Mouse (Mus musculus): ENCODE results near the gene C2cd5. TPM values are rescaled to one million over a fixed set of nuclear protein-coding genes. Genes with fewer than 3 reads are reported as not detected.
"Not testable (repeated sequence)": the region's sequence is repeated elsewhere in the genome, so short reads cannot be mapped to it uniquely, and the experiment has no call there.

C2cd5 gene
- total RNA-seq (2018; cell fraction: chromatin; rRNA removed), result 100 to 1,000 TPM in 12 of 26 experiments, 10 to 100 TPM in 13, 1 to 10 TPM in 1; 9.9 to 146 (median 94.4) TPM
- total RNA-seq (2018; cell fraction: cytosol; rRNA removed), result 10 to 100 TPM in 10 of 26 experiments, 1 to 10 TPM in 16; 4.9 to 12.5 (median 9.6) TPM
- total RNA-seq (2018; cell fraction: nucleus; rRNA removed), result 10 to 100 TPM in 24 of 26 experiments, 1 to 10 TPM in 2; 8.0 to 85.6 (median 46.4) TPM
- polyA plus RNA-seq (2018), result 7.0 to 8.0 TPM (median 7.1 TPM) in 3 replicates

DNA sequence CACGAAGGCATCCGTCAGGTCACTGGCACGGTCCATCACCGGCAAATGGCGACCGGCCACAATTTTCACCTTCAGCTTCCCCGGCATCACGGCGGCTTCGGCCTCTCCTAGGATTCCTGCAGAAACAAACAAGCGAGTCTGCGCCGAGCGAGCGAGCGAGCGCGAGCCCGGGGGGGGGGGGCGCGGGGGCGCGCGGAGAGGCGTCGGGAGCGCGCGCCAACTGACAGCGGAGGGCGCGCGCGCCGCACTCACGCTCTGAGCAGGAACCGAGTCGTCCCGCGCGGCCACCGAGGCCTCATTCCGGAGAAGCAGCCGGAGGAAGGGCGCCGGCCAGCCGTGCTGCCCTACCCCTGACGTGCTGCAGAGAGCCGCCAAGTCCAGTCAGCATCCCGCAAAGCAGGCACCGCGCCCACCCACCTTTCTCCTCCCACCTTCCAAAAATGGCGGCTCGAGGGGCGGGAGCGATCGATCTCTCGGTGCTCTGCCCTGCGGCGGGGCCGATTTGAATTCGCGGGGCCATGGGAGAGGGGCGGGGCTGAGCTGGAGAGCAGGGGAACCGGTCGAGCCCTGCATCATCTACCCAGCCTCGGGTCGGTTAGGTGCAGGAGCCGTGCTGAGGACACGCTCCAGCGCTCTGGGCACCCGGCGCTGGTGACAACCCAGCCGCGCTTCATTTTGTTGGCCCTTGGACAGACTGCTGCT is at the start of gene C2cd5:
TSS of gene C2cd5 (minus strand) at position 461 of the 702 bp plus-strand sequence.
- under 1% methylated on average over 54 of the region's 75 CpGs for WGBS (ENCODE audit: missing documents)
- 0 out of 2 replicates have a peak within 1 kb of the TSS, but pooled peaks have one; percentile 13 for H3K27ac ChIP-seq
- H3K4me3 ChIP-seq (ENCODE audit: inconsistent target), result peak within 1 kb of the TSS; percentile 52
- peaks cover 27% of the 10 kb centered on the region for H3K79me2 ChIP-seq (ENCODE audit: inconsistent target)
- no peaks in the 10 kb centered on the region for H3K36me3 ChIP-seq (ENCODE audit: inconsistent target)

DNA sequence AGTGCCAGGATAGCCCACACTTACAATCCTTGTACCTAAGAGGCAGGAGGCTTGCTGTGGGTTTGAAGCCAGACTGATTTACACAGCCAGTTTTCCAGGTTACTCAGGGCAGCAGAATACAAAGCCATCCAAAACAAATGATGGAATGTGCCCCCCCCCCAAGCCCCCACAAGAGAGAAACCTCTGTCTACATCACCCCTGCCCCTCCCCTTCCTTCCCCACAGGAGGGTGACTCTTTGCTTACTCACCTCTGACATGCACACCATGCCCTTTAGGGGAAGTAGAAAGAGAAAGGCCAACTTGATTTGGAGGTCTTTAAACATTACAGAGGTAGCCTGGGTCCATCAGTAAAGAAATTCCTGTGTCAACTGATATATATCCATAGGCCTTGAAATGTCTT is 48.9 kb upstream of the C2cd5 start:
- Histone ChIP-seq H3K4me3 (ENCODE audit: inconsistent target) (no peak overlapping the region), H3K79me2 (ENCODE audit: inconsistent target) (no peaks in the 10 kb centered on the region), H3K36me3 (ENCODE audit: inconsistent target) (no peaks in the 10 kb centered on the region), H3K27ac (no peak overlapping the region)

DNA sequence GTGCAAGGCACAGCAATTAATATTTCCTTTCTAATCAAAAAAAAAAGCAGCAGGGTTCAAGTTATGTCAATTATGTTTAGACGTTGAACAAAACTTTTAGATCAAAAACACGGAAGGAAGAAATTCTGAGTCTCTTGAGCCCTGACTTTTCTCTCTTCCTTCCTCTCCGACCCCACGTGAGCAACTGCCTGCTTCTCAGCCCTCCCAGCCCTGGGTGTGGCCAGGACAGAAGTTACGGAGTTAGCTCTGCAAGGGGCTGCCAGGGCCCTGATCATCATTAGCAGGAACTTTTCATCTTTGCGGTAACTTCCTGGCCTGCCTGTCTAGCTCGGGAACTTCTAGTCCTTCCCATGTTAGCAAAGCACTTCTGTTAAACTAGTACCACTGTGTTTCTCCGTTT is 46.8 kb upstream of the C2cd5 start:
- Histone ChIP-seq H3K36me3 (ENCODE audit: inconsistent target) (no peaks in the 10 kb centered on the region), H3K27ac (peak overlapping the region; percentile 70), H3K79me2 (ENCODE audit: inconsistent target) (no peaks in the 10 kb centered on the region), H3K4me3 (ENCODE audit: inconsistent target) (peak overlapping the region; percentile 32)
- WGBS (ENCODE audit: missing documents), result 0% methylated on average over 8 of the region's 8 CpGs

DNA sequence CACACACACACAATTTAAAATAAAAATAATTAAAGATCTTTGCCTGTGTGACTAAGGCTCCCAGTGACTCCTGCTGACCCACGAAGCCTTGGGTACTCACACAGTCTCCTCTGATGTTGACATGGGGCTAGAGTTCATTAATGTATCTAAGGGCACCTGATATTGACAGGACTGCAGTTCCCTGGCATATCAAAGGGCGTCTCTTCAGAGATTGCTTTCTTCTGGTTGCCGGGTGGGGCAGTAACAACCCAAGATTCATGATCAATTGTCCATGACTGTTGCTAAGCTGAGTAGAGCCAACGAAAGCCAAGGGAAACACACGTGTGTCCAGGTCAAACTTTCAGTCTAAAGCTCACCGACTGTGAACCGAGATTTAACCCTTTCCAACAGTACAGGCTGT is 45.1 kb upstream of the C2cd5 start:
- Histone ChIP-seq H3K79me2 (ENCODE audit: inconsistent target) (no peaks in the 10 kb centered on the region), H3K4me3 (ENCODE audit: inconsistent target) (no peak overlapping the region), H3K36me3 (ENCODE audit: inconsistent target) (no peaks in the 10 kb centered on the region), H3K27ac (no peak overlapping the region)
- 89% methylated on average over 7 of the region's 7 CpGs for WGBS (ENCODE audit: missing documents)

DNA sequence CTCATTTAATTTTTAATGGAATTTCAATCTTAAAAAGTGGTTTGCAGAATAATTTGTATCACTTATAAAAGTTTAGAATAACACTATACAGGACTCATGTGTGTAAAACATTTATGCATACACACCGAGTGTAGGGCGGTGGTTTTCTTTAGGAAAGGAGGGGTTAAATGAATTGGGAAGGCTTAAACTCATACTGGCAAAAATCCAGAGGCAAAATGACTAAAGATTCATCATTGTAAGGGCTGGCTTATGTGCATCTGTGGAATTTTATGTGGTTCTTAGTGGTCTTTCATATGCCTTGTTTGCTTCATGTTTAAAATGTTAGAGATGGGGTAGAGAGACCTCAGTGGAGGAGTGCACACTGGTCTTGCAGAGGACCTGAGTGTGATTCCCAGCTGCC is 44.6 kb upstream of the C2cd5 start:
- Histone ChIP-seq H3K79me2 (ENCODE audit: inconsistent target) (no peaks in the 10 kb centered on the region), H3K36me3 (ENCODE audit: inconsistent target) (no peaks in the 10 kb centered on the region), H3K27ac (no peak overlapping the region), H3K4me3 (ENCODE audit: inconsistent target) (no peak overlapping the region)
- 96% methylated on average over 2 of the region's 2 CpGs for WGBS (ENCODE audit: missing documents)

DNA sequence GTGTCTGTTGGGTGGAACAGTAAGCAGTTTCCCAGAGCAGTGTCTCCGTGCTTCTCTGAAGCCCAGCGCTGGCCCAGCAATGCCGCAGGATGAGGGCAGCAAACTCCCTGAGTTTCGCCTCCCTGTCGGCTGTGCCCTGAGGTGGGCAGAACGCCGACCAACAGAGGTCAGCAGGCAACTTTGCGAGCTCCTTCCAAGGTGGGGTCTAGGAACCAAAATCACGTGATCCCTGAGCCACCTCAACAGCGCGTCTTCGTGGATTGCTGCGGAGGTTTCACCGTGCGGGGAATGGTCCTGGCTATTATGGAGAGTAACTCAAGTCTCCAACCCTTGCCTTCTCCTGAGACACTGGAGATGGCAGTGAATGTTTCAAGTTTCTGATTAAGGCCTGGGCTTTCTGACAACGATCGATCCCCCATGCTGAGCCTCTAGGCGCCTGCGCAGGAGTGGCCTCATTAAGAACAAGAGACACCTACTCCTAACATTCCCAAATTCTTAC is 43.9 kb upstream of the C2cd5 start:
- no peak overlapping the region for H3K27ac ChIP-seq
- no peaks in the 10 kb centered on the region for H3K79me2 ChIP-seq (ENCODE audit: inconsistent target)
- no peaks in the 10 kb centered on the region for H3K36me3 ChIP-seq (ENCODE audit: inconsistent target)
- WGBS (ENCODE audit: missing documents), result 76% methylated on average over 19 of the region's 19 CpGs
- H3K4me3 ChIP-seq (ENCODE audit: inconsistent target), result no peak overlapping the region

DNA sequence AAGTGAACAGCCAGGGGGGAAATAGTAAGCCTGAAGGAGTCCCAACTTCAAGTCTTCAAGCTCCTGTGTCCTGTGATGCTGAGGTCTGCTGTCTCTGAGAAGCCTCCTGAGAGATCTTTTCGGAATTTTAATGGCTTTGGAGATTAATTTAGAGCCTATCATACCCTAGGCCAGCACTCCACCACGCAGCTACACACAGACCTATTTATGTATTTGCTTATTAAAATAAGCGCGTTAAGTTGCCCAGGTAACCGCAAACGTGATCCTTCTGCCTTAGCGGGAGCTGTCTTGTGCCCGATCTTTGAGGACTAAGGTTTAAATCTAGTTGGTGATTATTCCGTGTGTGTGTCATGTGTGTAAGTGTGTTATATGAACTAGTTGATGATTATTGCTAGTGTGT is 43.4 kb upstream of the C2cd5 start:
- H3K27ac ChIP-seq, result no peak overlapping the region
- H3K79me2 ChIP-seq (ENCODE audit: inconsistent target), result no peaks in the 10 kb centered on the region
- no peaks in the 10 kb centered on the region for H3K36me3 ChIP-seq (ENCODE audit: inconsistent target)
- no peak overlapping the region for H3K4me3 ChIP-seq (ENCODE audit: inconsistent target)
- 95% methylated on average over 9 of the region's 9 CpGs for WGBS (ENCODE audit: missing documents)

DNA sequence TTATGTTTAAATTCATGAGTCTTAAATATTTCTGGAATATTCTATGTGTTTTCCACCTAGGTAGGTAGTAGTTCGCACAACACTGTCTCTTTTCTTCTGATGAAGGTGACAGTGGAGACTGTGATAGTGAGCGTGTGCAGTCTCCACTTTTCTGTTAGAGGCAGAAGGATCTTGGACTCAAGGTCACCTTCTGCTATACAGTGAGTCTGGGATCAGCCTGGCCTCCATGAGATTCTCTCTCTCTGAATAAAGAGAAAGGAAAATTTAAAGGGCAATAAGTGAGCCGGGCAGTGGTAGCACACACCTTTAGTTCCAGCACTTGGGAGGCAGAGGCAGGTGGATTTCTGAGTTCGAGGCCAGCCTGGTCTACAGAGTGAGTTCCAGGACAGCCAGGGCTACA is 42.9 kb upstream of the C2cd5 start:
- no peaks in the 10 kb centered on the region for H3K79me2 ChIP-seq (ENCODE audit: inconsistent target)
- no peaks in the 10 kb centered on the region for H3K36me3 ChIP-seq (ENCODE audit: inconsistent target)
- H3K27ac ChIP-seq, result no peak overlapping the region
- WGBS (ENCODE audit: missing documents), result 98% methylated on average over 3 of the region's 4 CpGs
- H3K4me3 ChIP-seq (ENCODE audit: inconsistent target), result no peak overlapping the region

DNA sequence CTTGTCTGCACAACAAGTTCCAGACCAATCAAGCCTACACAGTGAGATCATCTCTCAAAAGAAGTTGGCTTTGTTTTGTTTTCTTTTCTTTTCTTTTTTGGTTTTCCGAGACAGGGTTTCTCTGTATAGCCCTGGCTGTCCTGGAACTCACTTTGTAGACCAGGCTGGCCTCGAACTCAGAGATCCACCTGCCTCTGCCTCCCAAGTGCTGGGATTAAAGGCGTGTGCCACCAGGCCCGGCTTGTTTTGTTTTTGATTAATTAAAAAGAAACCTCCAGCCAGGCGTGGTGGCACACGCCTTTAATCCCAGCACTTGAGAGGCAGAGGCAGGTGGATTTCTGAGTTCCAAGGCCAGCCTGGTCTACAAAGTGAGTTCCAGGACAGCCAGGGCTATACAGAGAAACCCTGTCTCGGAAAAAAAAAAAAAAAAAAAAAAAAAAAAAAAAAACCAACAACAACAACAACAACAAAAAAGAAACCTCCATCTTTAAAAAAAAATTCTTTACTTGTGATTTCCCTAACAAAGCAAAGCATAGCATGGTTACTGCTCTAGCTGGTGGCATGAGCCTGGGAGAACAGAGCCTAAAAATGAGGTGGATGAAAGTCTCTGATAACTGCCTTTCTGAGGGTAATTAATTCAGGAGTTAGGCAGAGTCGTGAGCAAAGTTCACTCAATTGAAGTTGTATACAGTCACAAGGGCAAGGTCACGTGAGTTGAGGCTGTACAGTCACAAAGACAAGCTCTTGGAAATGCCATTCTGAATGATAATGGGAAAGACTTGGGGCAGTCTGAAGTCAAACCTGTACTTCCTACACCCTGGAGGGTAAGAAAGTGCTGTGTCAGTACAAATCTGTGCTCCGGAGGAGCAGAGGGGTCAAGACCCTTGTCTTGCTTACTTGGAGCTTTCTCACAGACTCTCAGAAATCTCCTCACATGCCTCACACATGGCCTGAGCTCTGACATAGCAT is 42.0 kb upstream of the C2cd5 start:
- not testable (repeated sequence) for H3K79me2 ChIP-seq (ENCODE audit: inconsistent target); H3K27ac ChIP-seq; H3K36me3 ChIP-seq (ENCODE audit: inconsistent target); H3K4me3 ChIP-seq (ENCODE audit: inconsistent target)
- WGBS (ENCODE audit: missing documents), result 92% methylated on average over 6 of the region's 10 CpGs

DNA sequence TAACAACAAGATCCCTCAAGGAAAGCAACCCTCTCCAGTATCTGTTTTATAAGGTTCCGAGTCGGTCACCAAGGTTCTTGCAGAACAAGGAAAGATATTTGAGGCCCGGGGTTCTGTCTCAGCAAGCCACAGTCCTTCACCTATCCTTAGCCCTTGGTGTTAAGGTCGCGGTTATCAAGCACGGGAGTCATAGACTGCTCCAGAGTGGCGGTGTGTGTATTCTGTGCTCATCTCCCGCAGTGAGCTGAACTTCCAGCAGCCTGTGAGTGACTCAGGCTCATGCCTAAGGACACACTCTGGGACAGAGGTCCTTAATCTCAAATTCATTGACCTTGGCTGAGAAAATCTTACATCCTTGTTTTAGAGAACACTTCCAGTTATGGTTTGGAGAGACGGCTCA is 40.9 kb upstream of the C2cd5 start:
- no peak overlapping the region for H3K27ac ChIP-seq
- H3K36me3 ChIP-seq (ENCODE audit: inconsistent target), result no peaks in the 10 kb centered on the region
- no peak overlapping the region for H3K4me3 ChIP-seq (ENCODE audit: inconsistent target)
- H3K79me2 ChIP-seq (ENCODE audit: inconsistent target), result no peaks in the 10 kb centered on the region
- 98% methylated on average over 9 of the region's 9 CpGs for WGBS (ENCODE audit: missing documents)

DNA sequence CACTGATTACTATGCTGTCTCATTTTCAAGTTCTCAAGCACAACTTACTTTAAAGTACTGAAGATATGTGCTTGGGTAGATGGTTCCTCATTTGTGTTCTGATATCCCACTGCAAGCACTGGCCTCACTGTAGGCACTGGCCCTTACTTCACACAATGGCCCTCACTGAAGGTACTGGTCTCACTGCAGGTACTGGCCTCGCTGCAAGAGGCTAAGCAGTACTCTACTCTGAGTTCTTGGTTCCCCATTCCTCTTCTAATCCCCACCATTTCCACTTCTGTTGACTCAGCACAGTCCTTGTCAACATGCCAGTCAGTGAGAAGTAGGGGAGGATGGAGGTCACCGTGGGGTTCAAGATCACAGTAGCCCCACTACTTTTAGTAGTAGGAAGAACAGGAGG is 39.5 kb upstream of the C2cd5 start:
- H3K36me3 ChIP-seq (ENCODE audit: inconsistent target), result no peaks in the 10 kb centered on the region
- H3K27ac ChIP-seq, result no peak overlapping the region
- H3K4me3 ChIP-seq (ENCODE audit: inconsistent target), result no peak overlapping the region
- no peaks in the 10 kb centered on the region for H3K79me2 ChIP-seq (ENCODE audit: inconsistent target)
- WGBS (ENCODE audit: missing documents), result 33% methylated on average over 2 of the region's 2 CpGs

DNA sequence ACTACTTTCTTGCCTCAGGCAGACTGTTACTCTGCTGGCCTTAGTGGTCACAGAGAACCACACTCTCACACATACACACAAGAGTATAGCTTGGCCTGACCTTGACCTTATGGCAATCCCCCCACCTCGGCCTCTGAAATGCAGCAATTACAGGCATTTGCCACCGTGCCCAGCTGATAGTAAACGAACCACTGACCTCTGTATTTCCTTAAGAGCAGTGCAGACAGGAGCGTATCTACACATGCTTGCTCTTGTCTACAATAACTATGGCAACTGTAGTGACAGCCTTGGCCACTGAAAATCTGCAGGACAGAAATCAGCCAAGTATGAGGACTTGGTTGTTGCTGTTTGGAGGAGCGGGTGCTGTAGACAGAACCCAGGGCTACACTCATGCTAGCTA is 37.4 kb upstream of the C2cd5 start:
- no peaks in the 10 kb centered on the region for H3K36me3 ChIP-seq (ENCODE audit: inconsistent target)
- no peak overlapping the region for H3K4me3 ChIP-seq (ENCODE audit: inconsistent target)
- H3K79me2 ChIP-seq (ENCODE audit: inconsistent target), result no peaks in the 10 kb centered on the region
- H3K27ac ChIP-seq, result no peak overlapping the region
- 97% methylated on average over 5 of the region's 5 CpGs for WGBS (ENCODE audit: missing documents)

DNA sequence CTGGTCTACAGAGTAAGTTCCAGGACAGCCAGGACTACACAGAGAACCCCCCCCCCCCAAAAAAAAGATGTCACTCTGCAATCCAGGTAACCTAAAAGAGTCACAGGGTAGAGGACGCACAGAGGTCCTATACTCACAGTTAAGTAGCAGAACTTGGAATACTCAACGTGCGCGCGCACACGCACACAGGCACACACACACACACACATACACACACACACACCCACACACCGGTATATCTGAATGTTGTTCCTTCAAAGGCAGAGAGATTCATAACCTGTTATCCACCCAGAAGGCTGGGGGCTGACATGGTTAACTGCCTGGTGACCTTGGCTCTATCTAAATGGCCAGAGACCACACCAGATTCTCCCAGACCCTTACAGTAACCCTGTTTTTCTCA is 36.7 kb upstream of the C2cd5 start:
- H3K36me3 ChIP-seq (ENCODE audit: inconsistent target), result no peaks in the 10 kb centered on the region
- 95% methylated on average over 6 of the region's 7 CpGs for WGBS (ENCODE audit: missing documents)
- no peaks in the 10 kb centered on the region for H3K79me2 ChIP-seq (ENCODE audit: inconsistent target)
- H3K27ac ChIP-seq, result no peak overlapping the region
- H3K4me3 ChIP-seq (ENCODE audit: inconsistent target), result no peak overlapping the region

DNA sequence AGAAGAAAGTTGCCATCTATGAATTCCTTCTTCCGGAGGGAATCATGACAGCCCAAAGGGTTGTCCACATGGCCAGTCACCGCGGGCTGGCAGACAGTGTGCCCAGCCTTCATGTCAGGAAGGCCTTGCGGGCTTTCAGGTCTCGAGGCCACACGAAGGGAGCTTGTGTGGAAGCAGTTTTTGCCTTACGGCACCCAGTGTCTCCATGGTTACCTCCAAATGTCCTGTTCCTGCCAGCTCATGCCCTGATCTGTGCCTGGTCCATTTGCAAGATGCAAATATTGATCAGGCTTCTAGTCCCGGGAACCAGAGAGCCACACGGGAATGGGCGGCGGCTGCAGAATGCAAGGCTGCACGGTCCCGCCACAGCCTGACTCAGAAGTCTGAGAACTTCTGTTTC is 35.2 kb upstream of the C2cd5 start:
- H3K36me3 ChIP-seq (ENCODE audit: inconsistent target), result no peaks in the 10 kb centered on the region
- no peak overlapping the region for H3K4me3 ChIP-seq (ENCODE audit: inconsistent target)
- 90% methylated on average over 13 of the region's 13 CpGs for WGBS (ENCODE audit: missing documents)
- H3K79me2 ChIP-seq (ENCODE audit: inconsistent target), result no peaks in the 10 kb centered on the region
- H3K27ac ChIP-seq, result no peak overlapping the region

DNA sequence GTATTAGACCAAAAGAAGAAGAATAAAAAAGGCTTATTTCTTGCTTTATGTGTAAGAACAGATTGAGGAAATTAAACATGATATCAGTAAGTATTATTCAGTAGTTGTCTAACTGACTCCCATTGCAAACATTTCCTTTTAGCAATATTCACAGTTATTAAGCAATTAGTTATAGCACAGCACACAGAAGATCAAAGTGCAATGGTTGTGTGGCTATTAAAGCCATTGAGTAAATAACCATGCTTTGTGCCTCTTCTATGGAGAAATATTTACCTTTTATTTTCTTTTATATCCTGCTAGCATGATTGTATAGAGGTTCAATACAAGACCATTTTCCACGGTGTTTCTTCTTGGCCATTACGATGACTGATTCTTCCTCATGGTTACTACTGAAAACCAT is 33.2 kb upstream of the C2cd5 start:
- H3K4me3 ChIP-seq (ENCODE audit: inconsistent target), result no peak overlapping the region
- H3K27ac ChIP-seq, result no peak overlapping the region
- H3K79me2 ChIP-seq (ENCODE audit: inconsistent target), result no peaks in the 10 kb centered on the region
- 100% methylated on average over 2 of the region's 2 CpGs for WGBS (ENCODE audit: missing documents)
- H3K36me3 ChIP-seq (ENCODE audit: inconsistent target), result no peaks in the 10 kb centered on the region

Data from macrophage (primary cell).